Mouse (Mus musculus): ENCODE data around the gene Olfr215.

- no peak for TF ChIP-seq CTCF (IDR thresholded peaks at IDR 0.05; ENCODE audit: borderline replicate concordance, insufficient read depth, low read depth, low read length)
- TF ChIP-seq POLR2A (IDR thresholded peaks at IDR 0.05; ENCODE audit: borderline replicate concordance, insufficient read depth, low read length), result no peak
These were observed 31.7 kb upstream of the Olfr215 start for GRCm38 (mm10) chr6:116615719-116616118.
